Mouse (Mus musculus) limb, embryonic 15.5 days (tissue): ENCODE data around the gene Slc35c2. TPM values are rescaled to one million over a fixed set of nuclear protein-coding genes. Genes with fewer than 3 reads are reported as not detected.
A peak's percentile ranks its signal among the peaks of the same experiment; 100 is the strongest.

Experiments
- ATAC-seq: fragments of 200-750 bp; cut with Nextera tagmentation; 2 replicates; pipeline ENCODE4 v1.8.0; 2017; ENCODE audit warnings: low read depth, moderate TSS enrichment; ENCODE audit not compliant: insufficient number of reproducible peaks, low FRiP score, low TSS enrichment
- H3K27ac ChIP-seq: fragments of 300-500 bp; sonication (generic); 2 replicates; pipeline ENCODE4 v1.5.1; 2015; ENCODE audit warnings: moderate library complexity, mild to moderate bottlenecking, inconsistent platforms
- H3K27me3 ChIP-seq: fragments of 300-500 bp; sonication (generic); 2 replicates; pipeline ENCODE4 v1.6.1; 2015; ENCODE audit warnings: inconsistent platforms
- H3K36me3 ChIP-seq: fragments of 300-500 bp; sonication (generic); 2 replicates; pipeline ENCODE4 v1.6.1; 2015; ENCODE audit warnings: inconsistent platforms
- H3K4me1 ChIP-seq: fragments of 300-500 bp; sonication (generic); 2 replicates; pipeline ENCODE4 v1.6.1; 2015; ENCODE audit warnings: inconsistent platforms
- H3K4me2 ChIP-seq: fragments of 300-500 bp; sonication (generic); 2 replicates; pipeline ENCODE4 v1.6.1; 2015; ENCODE audit warnings: mild to moderate bottlenecking, inconsistent platforms
- H3K4me3 ChIP-seq: fragments of 300-500 bp; sonication (generic); 2 replicates; pipeline ENCODE4 v1.5.1; 2015; ENCODE audit warnings: mild to moderate bottlenecking, inconsistent platforms
- H3K9ac ChIP-seq: fragments of 300-500 bp; sonication (generic); 2 replicates; pipeline ENCODE4 v1.6.1; 2015; ENCODE audit warnings: inconsistent platforms
- H3K9me3 ChIP-seq: fragments of 300-500 bp; sonication (generic); 2 replicates; pipeline ENCODE4 v1.6.1; 2016; ENCODE audit warnings: inconsistent platforms
- WGBS: fragments of 180-500 bp; shearing (Covaris S2); methylation state at CpG from one replicate; pipeline ENCODE4 v1.1.7; 2015; 5-methylcytosine and 5-hydroxymethylcytosine counted together
- polyA plus RNA-seq: library from polyadenylated mRNA; unstranded; fragments of >200 nt; fragmentation: Nextera tagmentation; extraction: Ambion mirVana; gene quantifications from 2 replicates; pipeline ENCODE4 v1.2.1, GENCODE M21; 2015

Slc35c2 gene
- polyA plus RNA-seq: 53.3 and 61.8 TPM in 2 replicates

DNA sequence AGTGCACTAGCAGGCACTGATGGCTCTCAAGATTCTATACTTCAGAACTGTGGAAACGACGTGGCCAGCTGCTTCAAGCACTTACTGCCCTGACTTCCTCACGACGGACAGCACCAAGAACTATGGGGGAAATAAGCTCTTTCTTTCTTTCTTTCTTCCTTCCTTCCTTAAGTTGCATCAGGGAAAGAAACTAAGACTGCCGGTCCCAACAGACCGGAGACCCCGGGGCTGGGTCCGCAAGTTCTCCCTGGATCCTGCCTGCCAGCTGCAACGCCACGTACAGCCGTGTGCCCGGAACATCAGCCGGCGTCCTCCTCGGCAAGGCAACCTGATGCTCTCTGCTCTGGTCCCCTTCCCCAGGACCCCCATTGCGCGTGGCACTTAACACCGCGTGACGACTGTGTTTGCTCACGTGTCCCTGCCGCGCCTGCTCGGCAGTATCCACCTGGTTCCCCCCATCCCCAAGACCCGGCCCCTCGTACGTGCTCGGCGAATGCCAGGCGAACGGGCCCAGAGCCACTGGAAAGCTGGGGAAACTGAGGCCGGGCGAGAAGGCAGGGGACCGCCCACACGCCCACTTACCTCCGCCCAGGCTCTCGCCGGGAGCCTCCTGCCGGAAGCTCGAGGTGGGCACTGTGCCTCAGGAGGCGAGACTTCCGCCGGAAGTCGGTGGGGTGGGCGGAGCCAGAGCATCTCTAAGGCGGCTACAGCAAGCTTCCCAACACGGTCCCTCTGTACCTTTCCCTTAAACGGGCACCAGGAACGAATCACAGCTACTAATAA, at the start of gene Slc35c2:
Slc35c2 (minus strand) TSS at position 668 of the 783 bp plus-strand sequence.
- peaks cover 45% of the 10 kb centered on the region for H3K36me3 ChIP-seq
- H3K27ac ChIP-seq: peak within 1 kb of the TSS; percentile 89
- under 1% methylated on average over 49 of the region's 49 CpGs for WGBS
- no peaks in the 10 kb centered on the region for H3K27me3 ChIP-seq
- peak within 1 kb of the TSS; percentile 80 for H3K4me2 ChIP-seq
- no peaks in the 10 kb centered on the region for H3K9me3 ChIP-seq
- peaks cover 27% of the 10 kb centered on the region for H3K4me1 ChIP-seq
- ATAC-seq: peak; percentile 89
- peak within 1 kb of the TSS; percentile 51 for H3K9ac ChIP-seq
- peak within 1 kb of the TSS; percentile 72 for H3K4me3 ChIP-seq

DNA sequence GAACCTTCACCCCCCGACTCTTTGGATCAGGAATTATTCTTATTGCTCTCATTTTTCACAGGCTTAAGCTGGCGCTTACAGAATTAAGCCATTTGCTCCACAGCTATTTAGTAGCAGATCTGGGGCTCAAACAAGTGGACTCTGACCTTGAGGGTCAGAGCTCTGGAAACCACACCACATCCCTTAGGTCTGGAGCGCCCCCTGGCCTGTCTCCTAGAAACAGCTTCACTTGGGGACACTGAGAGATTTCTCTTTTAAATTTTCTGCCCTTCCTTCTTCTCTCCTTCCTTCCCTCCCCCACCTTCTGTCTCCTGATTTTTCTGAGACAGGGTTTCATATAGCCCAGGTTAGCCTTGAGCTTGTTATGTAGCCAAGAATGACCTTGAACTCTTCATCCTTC, 49.5 kb upstream of the Slc35c2 start:
- ATAC-seq: no peak
- Histone ChIP-seq H3K9ac (no peak overlapping the region), H3K4me1 (no peaks in the 10 kb centered on the region; the same call in 1 of the 2 replicates), H3K27me3 (no peaks in the 10 kb centered on the region), H3K4me3 (no peak overlapping the region), H3K9me3 (no peaks in the 10 kb centered on the region), H3K27ac (no peak overlapping the region), H3K4me2 (no peak overlapping the region), H3K36me3 (no peaks in the 10 kb centered on the region)
- WGBS: 22% methylated on average over 3 of the region's 3 CpGs

- H3K36me3 ChIP-seq: no peaks in the 10 kb centered on the region
- H3K27ac ChIP-seq: no peak overlapping the region
- no peak for ATAC-seq
- H3K9me3 ChIP-seq: no peaks in the 10 kb centered on the region; the same call in 1 of the 2 replicates
- no peaks in the 10 kb centered on the region; the same call in 1 of the 2 replicates for H3K4me1 ChIP-seq
- H3K4me3 ChIP-seq: no peak overlapping the region
- 0 out of 2 replicates have a peak, but pooled peaks cover 2% of the 10 kb centered on the region for H3K27me3 ChIP-seq
- 49% methylated on average over 14 of the region's 14 CpGs for WGBS
- no peak overlapping the region for H3K4me2 ChIP-seq
- H3K9ac ChIP-seq: no peak overlapping the region
Measured at GRCm38 (mm10) chr2:165332610-165333210, 45.0 kb upstream of the Slc35c2 start.

DNA sequence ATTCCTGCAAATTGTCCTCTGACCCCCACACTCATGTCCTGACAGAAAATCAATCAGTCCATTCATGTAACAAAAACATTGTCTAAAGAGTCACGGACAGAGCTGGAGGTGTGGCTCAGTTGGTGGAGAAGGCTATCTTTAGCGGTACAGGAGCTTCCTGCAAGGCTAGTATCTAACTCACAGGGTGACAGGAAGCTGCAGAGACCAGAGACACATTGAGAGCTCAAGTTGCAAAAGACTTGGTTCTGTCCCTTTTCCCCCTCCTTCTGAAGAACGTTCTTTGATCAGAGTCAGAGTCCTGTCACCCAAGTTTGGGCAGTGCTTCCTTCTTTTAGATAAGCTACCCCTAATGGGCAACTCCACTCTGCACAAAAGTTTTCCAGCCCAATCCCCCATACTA, 42.0 kb upstream of the Slc35c2 start:
- no peak overlapping the region for H3K4me3 ChIP-seq
- 0 out of 2 replicates have a peak, but pooled peaks cover 2% of the 10 kb centered on the region for H3K27me3 ChIP-seq
- no peak for ATAC-seq
- 34% methylated on average over 3 of the region's 3 CpGs for WGBS
- no peak overlapping the region for H3K4me2 ChIP-seq
- H3K36me3 ChIP-seq: no peaks in the 10 kb centered on the region
- H3K27ac ChIP-seq: no peak overlapping the region
- no peak overlapping the region for H3K9ac ChIP-seq
- H3K9me3 ChIP-seq: no peaks in the 10 kb centered on the region; the same call in 1 of the 2 replicates
- H3K4me1 ChIP-seq: peaks cover 18% of the 10 kb centered on the region

DNA sequence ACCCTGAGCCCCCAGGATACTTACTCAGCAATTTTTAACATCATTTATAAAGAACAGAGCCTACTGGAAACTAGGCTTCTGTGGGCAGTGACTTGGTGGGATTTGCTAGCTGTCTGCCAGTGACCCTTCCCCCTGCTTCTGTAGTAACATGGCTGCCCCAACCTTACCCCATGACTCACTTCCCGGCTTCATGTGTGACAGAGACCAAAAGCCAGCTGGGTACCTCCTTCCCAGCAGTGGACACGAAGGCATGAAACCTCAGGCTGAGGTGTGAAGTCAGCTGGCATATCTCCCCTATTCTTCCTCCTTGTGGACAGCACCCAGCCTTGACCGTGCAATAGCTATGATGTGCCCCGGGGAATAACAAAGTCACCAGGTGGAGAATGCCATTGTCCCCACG, 41.1 kb upstream of the Slc35c2 start:
- 0 out of 2 replicates have a peak, but pooled peaks cover 2% of the 10 kb centered on the region for H3K27me3 ChIP-seq
- H3K4me1 ChIP-seq: peaks cover 28% of the 10 kb centered on the region
- ATAC-seq: no peak
- no peak overlapping the region for H3K27ac ChIP-seq
- no peaks in the 10 kb centered on the region; the same call in 1 of the 2 replicates for H3K9me3 ChIP-seq
- 63% methylated on average over 5 of the region's 5 CpGs for WGBS
- H3K36me3 ChIP-seq: no peaks in the 10 kb centered on the region
- no peak overlapping the region for H3K4me3 ChIP-seq
- no peak overlapping the region for H3K9ac ChIP-seq
- no peak overlapping the region for H3K4me2 ChIP-seq

- Histone ChIP-seq H3K4me1 (peaks cover 39% of the 10 kb centered on the region), H3K27ac (no peak overlapping the region), H3K4me2 (peak overlapping the region; percentile 91), H3K9ac (no peak overlapping the region), H3K27me3 (0 out of 2 replicates have a peak, but pooled peaks cover 2% of the 10 kb centered on the region), H3K36me3 (no peaks in the 10 kb centered on the region), H3K9me3 (no peaks in the 10 kb centered on the region; the same call in 1 of the 2 replicates), H3K4me3 (no peak overlapping the region)
- ATAC-seq: no peak
- 47% methylated on average over 7 of the region's 7 CpGs for WGBS
Measured at GRCm38 (mm10) chr2:165327386-165327785, 39.7 kb upstream of the Slc35c2 start.

- Histone ChIP-seq H3K4me2 (peak within 1 kb of the TSS; percentile 91), H3K9me3 (no peaks in the 10 kb centered on the region; the same call in 1 of the 2 replicates), H3K4me1 (peaks cover 46% of the 10 kb centered on the region), H3K4me3 (peak within 1 kb of the TSS; percentile 88), H3K27me3 (0 out of 2 replicates have a peak, but pooled peaks cover 2% of the 10 kb centered on the region), H3K9ac (peak within 1 kb of the TSS; percentile 80), H3K27ac (peak within 1 kb of the TSS; percentile 81), H3K36me3 (no peaks in the 10 kb centered on the region; the same call in 1 of the 2 replicates)
- under 1% methylated on average over 55 of the region's 55 CpGs for WGBS
- peak; percentile 97 for ATAC-seq
Measured at GRCm38 (mm10) chr2:165326304-165327190, 38.9 kb upstream of the Slc35c2 start, which contains the start of gene Elmo2. TSS of gene Elmo2 (minus strand) at chr2:165326479.

GRCm38 (mm10) chr2:165325521-165326303, 38.0 kb upstream of the Slc35c2 start:
- H3K27ac ChIP-seq: peak overlapping the region; percentile 81
- ATAC-seq: no peak; the same call in 1 of the 2 replicates
- WGBS: under 1% methylated on average over 30 of the region's 30 CpGs
- H3K27me3 ChIP-seq: 0 out of 2 replicates have a peak, but pooled peaks cover 2% of the 10 kb centered on the region
- no peaks in the 10 kb centered on the region; the same call in 1 of the 2 replicates for H3K36me3 ChIP-seq
- H3K9ac ChIP-seq: peak overlapping the region; percentile 80
- H3K9me3 ChIP-seq: no peaks in the 10 kb centered on the region
- peak overlapping the region; percentile 91 for H3K4me2 ChIP-seq
- H3K4me1 ChIP-seq: peaks cover 53% of the 10 kb centered on the region
- H3K4me3 ChIP-seq: peak overlapping the region; percentile 88

DNA sequence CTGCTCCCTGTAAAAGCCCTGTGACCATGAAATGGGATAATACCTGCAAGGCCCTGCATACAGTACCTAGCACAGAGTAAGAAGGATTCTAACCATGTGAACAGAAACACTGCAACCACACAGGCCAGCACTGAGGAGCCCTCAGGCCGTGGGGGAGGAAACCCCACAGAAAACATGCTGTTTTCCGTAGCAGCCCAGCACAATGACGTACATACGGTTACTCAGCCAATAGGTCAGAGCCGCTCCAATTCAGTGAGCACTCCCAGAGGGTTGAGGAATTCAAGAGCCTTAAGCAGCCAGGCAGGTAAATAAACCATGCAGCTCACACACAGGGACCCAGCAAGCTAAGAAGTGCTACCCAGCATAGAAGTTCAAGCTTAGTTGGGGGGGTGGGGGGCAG, 36.3 kb upstream of the Slc35c2 start:
- WGBS: 52% methylated on average over 5 of the region's 5 CpGs
- Histone ChIP-seq H3K9me3 (no peaks in the 10 kb centered on the region), H3K4me2 (no peak overlapping the region), H3K36me3 (no peaks in the 10 kb centered on the region; the same call in 1 of the 2 replicates), H3K27me3 (0 out of 2 replicates have a peak, but pooled peaks cover 2% of the 10 kb centered on the region), H3K9ac (no peak overlapping the region), H3K27ac (0 out of 2 replicates have a peak overlapping the region, but pooled peaks have one; percentile 43), H3K4me1 (peaks cover 62% of the 10 kb centered on the region), H3K4me3 (no peak overlapping the region)
- no peak for ATAC-seq

DNA sequence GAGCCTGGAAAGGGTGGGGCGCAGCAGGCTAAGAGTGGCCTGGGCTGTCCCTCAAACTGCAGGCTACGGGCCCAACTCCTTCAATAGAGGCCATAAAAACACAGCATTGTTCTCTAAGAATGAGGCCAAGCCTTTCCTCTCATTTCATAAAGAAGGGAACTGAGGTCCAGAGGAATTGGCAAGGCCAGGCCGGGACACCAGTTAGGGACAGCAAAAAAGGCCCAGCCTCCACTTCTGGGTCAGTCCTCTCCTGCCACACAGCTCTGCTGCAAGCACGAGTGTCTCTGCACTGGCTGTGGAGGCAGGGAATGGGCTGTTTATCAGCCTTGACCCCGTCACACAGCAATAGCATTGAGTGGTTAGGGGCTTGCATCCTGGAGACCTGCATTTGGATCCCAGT, 35.8 kb upstream of the Slc35c2 start:
- H3K9ac ChIP-seq: no peak overlapping the region
- H3K27ac ChIP-seq: no peak overlapping the region
- ATAC-seq: no peak
- peaks cover 67% of the 10 kb centered on the region for H3K4me1 ChIP-seq
- H3K27me3 ChIP-seq: no peaks in the 10 kb centered on the region
- H3K4me3 ChIP-seq: no peak overlapping the region
- 74% methylated on average over 5 of the region's 5 CpGs for WGBS
- no peaks in the 10 kb centered on the region for H3K9me3 ChIP-seq
- no peaks in the 10 kb centered on the region; the same call in 1 of the 2 replicates for H3K36me3 ChIP-seq
- H3K4me2 ChIP-seq: no peak overlapping the region
